Mouse (Mus musculus) skeletal muscle tissue, adult 2 months (tissue): Measurements from ENCODE around the gene Rce1.

Experiments used
- DNase-seq: peaks from one replicate; pipeline ENCODE4 v3.0.0-alpha.2; 2012; ENCODE audit warnings: low read depth, low spot score

The Rce1 gene

DNA sequence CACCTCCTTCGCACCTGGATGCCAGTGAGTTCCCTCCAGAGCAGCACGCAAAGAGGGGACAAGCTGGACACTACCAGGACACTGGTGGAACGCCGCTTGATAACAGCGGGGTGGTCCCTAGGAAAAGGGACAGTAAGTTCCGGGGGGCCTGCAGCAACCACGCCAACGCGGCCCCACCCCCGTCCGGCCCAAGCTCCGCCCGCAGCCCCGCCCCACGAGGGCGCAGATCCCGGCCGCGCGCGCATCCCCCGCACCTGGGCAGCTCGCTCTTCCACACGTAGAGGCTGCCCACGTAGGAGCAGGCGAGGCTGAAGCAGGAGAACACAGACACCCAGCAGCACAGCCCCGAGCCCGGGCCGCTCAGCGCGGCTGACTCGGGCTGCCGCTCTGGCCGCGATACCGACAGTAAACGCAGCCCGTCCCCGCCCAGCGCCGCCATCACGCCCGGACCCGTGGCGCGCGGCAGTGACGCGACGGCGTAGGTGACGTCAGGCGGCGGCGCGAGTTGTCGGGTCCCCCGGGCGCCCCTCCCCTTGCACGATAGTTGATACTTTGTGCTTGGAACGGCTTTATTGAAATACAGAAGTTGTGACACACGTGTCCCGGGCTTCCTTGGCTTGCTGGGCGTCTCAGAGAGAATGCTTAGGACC lies at the start of gene Rce1:
Gene Rce1, minus strand, starts transcription at position 463 of the 650 bp plus-strand sequence.
- peak; percentile 74 for DNase-seq

DNA sequence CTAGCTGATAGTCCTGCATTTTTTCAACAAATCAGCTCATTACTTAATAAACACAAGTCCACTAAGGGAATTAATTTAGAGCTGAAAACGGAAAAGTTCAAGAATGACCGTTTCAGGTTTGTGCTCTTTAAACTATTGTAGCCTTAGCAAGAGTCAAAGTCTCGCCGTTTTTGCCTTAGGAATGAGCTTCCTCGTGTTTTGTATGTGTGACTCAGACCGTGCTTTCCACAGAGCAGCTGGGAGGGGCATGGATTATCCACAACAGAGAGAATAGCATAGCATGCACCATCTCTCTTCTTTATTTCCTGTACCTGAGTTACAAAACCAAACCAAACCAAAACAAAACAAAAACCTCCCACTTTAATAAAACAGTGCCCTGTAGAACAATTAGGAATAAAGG lies 47.0 kb upstream of the Rce1 start:
- no peak for DNase-seq

DNA sequence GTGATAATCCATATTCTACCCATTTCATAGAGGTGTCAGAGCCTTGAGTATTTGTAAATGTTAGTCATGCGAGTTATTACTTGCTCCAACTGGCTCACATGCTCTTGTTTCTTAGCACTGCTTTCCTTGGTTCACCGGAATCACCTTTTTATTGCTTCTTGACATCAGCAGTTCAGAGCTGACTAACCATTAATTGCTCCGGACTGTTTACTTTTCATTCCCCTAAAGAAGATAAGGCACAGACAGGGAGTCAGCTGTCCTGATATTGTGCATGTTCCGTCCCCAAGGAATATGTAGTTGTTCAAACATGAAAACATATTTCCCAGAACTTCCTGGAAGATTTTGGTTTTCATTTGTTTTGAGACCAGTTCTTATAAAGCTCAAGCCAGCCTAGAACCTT lies 45.3 kb upstream of the Rce1 start:
- no peak for DNase-seq

DNA sequence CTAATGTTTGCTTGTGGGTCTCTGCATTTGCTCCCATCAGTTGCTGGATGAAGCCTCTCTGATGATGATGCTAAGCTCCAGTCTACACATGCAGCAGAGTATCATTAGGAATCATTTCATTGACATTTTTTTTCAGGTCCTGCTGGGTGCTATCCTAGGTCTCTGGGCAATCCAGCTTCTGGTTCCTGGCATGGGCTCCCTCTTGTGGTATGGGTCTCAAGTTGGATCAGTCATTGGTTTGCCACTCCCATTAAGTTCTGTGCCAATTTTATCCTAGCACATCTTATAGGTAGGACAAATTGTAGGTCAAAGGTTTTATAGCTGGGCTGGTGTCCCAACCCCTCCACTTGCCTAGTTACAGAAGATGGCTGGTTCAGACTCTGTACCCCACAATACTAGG lies 41.4 kb upstream of the Rce1 start:
- no peak for DNase-seq

DNA sequence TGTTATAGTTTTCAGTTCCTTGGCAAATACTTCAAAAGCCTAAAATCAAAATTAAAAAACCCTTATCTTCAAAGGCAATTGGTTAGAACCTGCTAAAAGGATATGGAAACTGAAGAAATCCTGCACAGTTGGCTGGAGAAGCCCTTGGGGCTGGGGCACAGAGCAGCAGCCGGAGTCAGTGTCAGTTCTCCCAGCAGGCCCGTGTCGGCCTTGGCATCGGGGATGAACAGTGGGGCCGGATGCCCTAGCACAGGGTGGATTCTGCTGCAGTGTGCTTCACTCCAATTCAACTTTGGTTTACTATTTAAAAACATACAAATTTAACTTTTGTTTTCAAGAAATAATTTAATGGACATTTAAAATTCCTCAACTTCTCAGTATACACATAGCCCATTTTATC lies 32.7 kb upstream of the Rce1 start:
- no peak for DNase-seq

DNA sequence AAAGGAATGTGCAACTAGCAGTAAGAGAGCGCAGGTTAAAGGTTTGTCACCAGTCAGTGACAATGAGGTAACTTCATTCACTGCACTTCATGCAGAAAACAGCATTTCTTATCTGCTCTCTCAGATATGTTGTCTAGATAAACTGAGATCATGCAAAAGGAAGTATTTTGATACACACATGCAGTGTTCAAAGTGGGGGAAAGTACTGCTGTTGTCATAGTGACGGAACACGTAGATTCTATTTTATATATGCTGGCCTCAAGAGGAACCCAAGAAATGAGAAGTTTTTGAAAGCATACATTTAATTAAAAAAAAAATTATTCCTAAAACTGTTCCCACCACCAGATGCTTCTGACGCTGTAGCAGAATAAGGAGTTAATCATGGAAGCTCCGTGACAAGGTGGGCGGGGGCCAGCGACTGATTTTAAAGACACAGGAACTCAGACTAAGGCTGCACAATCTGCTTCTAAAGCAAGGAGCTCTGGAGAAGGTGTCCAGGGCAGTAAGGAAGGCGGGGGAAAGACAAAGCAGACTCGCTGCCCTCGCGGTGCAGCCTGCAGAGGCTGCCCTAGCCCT lies 21.6 kb upstream of the Rce1 start:
- no peak for DNase-seq

DNA sequence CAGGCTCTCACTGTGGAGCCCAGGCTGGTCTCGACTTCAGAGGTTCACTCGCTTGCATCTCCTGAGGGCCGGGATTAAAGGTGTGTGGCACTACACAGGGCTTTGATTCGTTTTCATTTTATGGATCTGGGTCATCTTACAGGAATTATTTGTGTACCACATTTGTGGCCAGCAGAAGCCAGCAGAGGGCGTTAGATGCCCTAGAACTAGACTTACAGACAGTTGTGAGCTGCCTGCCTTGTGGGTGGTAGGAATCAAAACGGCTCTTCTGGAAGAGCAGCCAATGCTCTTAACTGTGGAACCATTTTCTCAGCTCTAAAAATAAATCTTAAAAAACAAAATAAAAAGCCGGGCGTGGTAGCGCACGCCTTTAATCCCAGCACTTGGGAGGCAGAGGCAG lies 18.8 kb upstream of the Rce1 start:
- no peak for DNase-seq

DNA sequence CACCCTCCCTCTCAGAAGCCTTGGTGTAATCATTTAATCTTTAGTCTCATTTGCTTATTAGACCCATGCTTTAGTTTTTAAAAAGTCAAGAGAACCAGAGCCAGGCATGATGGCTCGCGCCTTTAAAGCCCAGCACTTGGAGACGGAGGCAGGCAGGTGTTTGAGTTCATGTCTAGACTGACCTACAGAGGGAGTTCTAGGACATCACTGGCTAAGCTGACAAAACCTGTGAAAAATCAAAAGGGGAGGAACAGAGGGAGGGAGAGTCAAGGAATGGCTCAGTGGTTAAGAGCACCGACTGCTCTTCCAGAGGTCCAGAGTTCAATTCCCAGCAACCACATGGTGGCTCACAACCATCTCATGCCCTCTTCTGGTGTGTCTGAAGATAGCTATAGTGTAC lies 10.5 kb upstream of the Rce1 start:
- DNase-seq: no peak

DNA sequence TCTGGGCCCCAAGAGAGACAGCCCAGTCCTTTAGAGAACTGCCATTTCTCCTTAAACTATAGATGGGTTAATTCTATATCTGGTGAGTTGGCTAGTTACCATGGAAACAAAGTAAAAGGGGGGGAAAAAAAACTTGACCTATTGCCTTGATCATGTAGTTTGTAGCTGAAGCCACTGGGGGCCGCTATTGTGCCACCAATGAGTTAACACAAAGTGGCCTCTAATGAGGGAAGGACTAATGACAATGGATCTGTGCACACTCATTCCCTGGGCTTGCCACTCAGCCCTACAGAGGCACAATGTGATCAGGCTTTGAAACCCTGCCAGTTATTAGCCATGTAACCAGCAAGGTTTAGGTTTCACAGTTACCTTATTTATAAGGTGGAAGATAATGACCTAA lies 3.4 kb upstream of the Rce1 start:
- no peak for DNase-seq

DNA sequence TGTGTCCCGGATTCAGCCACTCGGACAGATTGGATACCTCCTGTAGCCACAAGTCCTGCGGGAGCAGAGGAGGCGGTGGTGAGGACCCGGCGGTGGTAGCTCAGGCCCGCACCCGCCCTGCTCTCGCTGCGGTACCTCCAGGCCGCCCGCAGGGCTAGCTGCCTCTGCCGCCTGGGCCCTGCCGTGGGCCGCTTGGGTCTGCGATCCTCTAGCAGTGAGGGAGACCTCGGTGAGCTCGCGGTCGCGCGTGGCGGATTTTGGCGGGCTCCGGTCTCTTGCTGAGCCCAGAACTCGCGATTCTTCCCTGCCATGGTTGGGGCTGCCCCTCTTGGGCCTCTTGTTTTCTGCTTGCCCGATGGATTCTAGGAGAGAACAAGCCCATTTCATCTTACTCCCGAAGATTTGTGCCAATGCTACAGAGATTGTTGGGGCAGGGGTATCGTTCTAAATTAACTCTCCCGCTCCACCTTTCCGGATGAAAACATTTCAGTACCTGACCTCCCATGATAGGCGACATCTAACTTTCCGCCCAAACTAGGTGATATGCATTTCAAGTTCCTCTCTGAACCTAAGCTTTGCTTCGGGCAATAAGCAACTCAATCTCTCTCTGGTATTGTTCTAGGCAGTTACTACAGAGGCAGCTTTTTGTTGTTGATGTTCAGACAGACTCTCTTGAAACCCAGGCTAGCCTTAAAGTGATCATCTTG lies 541 bp upstream of the Rce1 start:
- DNase-seq: no peak

DNA sequence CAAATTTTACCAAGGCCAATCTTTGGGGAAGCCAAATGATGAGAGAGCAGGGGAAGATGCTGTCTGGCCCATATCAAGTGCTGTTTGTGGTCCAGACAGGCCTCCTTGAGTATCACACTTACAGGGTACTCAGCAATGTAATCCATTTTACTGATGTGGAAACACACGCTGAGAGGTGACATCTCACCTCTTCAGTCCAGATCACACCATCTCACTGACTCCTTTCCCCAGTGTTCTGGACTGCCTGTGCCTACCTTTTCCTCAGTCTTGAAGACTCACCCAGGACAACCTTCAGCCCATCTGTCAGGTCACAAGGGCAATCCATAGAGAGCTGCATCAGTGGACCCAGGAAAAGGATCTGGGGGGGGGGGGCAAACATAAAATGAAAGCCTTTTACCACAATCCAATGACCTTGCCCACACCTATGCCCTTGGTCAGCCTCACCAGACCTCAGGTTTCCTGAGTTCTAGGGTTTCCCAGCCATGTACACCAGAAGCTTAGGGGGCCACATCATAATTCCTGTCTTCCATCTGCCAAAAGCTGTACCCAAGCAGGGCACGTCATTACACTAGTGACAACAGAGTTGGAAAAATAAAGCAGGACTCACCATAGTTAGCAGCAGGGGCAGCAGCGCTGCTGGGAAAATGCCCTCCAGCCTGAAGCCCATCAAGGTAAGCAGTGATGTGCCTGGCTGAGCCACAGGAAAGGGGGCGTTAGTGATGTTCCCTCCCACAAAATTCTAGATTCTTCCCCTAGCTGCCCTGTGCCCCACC lies 849 bp downstream of the Rce1 start:
- DNase-seq: no peak

DNA sequence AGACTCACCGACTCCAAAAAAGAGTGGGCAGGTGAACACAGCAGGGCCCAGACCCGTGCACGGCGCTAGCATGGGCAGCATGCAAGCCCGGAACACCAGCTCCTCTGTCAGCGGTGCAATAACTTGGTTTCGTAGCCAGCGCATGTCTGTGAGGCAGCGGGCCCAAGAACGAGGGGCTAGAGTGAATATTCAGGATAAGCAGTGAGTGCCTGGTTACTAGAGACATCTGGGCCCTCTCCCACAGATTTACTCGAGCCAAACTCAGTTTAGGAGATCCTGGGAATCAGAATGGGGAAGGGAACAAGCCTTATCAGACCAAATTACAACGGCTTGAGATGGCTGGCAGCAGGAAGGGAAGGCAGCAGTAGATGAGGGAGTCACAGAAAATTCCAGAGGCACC lies 1.4 kb downstream of the Rce1 start:
- DNase-seq: no peak

DNA sequence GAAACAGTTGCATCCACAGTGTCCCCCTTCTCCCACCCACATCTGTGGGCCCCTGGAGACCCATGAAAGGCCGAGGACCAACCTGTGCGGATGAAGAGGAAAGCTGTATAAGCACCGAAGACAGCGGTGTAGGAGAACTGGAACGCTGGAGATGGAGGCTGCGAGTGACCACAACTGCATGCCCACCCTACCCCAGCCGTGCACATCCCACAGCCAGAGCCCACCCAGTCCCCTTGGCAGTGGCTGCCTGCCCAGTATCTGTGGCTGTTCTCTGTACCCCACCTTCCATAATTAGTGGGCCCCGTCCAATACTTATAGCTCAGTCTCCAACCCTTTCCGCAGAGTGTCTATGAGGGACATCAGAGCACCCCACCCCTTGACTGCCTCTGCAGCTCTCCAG lies 2.0 kb downstream of the Rce1 start:
- no peak for DNase-seq

DNA sequence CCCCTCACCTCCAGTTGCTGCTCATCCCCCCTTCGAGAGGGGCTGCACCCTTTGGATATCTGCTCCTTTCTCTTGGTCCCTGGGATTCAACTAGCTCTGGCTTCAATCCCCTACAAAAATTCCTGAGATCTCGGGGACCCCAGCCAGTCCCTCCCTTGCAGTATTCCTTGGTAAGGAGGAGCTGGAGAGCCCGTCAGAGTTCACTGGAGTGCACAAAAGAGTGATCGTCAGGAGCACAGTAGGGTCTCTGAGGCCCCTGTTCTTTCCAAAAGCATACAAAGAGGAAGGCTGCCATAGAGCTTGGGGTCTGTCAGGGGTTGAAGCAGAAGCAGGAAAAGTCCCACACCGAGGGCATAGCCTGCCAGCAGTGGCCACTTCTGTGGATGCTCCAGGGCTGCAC lies 2.7 kb downstream of the Rce1 start:
- no peak for DNase-seq

DNA sequence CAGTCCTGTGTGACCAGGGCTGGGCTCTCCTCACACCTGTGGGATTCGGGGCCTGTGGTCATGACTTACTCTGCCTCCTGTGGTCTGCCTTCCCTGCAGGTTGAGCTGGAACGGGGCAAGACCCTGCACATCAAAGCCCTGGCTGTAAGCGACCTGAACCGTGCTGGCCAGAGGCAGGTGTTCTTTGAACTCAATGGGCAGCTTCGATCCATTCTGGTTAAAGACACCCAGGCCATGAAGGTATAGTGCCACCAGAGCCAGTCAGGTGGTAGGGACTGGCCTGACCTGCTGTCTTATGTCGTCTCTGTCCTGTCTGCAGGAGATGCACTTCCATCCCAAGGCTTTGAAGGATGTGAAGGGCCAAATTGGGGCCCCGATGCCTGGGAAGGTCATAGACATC lies 4.7 kb downstream of the Rce1 start:
- no peak for DNase-seq

DNA sequence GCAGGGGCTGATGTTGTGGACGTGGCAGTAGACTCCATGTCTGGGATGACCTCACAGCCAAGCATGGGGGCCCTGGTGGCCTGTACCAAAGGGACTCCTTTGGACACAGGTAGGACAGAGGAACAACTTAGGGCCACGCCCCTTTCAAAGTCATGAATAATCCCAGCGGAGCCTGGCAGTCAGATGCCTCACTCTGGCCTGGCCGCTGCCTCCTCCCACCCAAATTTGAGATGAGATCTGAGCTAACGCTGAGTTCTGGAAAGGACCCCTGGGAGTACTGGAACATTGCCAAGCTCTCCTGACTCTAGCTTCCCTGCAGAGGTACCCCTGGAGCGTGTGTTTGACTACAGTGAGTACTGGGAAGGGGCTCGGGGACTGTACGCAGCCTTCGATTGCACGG lies 6.0 kb downstream of the Rce1 start:
- no peak for DNase-seq

DNA sequence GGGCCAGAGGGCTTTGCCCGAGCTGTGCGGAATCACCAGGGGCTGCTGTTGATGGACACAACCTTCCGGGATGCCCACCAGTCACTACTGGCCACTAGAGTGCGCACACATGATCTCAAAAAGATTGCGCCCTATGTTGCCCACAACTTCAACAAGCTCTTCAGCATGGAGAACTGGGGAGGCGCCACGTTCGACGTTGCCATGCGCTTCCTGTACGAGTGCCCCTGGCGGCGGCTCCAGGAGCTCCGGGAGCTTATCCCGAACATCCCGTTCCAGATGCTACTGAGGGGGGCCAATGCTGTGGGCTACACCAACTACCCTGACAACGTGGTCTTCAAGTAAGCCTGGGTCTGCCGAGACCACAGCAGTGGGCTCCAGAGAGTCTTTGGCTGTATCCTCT lies 7.3 kb downstream of the Rce1 start:
- DNase-seq: no peak

DNA sequence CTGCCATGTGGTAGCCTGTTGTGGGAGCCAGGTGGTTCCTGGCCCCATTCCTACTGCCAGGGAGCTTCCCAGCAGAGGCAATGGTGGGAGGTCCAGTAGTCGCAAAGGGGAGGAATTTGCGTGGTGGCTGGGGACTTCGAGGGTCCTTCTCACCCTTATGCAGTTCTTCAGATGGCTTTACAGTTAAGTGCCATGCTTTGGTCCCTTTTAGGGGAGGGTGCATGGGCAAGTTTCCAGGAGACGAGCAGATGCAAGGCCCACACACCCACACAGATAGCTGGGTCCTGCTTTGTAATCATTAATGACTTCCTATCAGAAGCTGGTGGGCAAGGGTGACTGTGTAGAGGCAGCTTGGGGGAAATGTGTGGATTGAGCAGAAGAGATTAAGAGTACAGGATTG lies 8.9 kb downstream of the Rce1 start:
- DNase-seq: no peak

DNA sequence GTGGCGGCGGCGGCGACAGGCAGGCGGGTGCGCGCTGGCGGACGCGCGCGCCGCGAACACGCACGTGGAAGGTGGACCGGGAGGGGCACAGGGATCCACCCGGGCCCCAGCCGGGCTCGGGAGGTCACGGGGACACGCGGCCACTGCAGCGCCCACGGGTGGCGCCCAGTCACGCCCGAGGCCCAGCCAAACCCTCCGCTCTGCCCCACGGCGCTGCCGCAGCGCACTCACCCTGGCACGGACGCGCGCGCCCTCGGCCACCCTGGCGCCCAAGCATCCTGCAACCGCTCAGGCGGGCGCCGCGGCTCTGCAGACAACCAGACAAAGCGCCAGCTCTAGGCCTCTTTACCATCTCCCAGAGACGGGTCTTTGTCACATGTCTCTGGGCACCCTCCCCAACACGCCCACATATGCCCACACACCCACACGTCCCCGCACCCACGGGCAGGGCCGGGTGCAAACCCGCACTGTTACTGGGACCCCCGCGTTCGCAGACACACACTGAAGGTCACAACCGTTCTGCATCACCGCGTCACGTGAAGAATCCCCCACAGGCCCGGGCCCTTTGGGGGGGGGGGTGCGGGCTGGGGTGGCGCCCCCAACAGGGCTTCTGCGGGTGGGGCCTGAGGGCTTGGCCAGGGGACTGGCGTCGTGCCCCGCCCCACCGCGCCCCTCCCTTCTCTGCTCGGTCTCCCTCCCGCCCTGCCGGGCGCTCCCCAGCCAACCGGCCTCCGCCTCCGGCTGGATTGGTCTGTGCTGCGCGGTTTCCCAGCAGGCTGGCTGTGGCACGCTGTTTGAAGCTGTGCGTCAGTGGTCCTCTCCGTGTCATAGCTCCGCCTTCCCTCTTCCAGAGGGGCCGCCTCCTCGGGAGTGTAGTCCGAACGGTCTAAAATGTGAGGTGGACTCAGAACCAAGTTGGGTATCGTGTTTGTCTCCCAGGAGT lies 10.0 kb downstream of the Rce1 start, which contains the start of gene Lrfn4:
Gene Lrfn4, minus strand, starts transcription at position 517 of the 943 bp plus-strand sequence.
- peak; percentile 68 for DNase-seq

DNA sequence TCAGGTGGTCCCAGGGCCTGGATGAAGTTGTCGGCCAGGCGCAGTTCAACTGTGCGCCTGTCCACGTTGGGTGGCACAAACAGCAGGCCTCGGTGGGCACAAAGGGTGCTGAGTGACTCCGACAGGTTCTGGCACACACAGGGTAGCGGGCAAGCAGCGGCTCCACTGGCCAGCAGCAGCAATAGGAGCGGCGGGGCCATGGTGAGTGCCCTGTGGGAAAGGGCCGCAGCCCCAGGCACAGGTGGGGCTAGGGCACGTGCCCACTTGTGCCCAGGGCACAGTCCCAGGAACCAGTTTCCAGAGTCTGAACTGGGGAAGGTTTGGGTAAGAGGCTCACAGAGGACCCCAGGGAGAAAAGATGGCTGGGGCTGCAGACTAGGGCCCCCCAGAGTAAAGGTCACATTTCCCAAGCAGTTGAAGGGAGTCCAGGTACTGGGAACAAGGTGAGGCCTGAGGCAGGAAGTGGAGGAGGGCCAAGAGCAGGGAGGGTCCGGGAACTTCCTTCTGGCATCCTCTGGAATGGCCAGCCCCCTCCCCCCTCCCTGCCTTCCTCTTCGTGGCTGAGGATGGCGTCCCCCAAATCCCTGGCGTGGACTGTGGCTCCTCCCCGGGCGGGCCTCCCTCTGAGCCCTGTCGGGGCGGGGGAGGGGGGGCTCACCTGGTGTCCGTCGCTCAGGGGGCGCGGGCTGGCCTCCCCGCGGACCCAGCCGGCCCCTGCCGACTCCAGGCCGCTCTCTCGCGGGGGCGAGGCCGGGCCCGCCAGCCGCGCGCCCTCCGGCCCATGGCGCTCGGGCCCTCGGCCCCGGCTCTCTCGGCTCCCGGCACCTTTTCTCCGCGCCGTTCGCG lies 10.9 kb downstream of the Rce1 start:
- no peak for DNase-seq
